Mouse (Mus musculus): ENCODE data around the gene Notch1. TPM values are rescaled to one million over a fixed set of nuclear protein-coding genes. Genes with fewer than 3 reads are reported as not detected.
A peak's percentile ranks its signal among the peaks of the same experiment; 100 is the strongest.

Notch1 gene
- polyA plus RNA-seq, 2 experiments: 1.7 to 2.1 TPM

DNA sequence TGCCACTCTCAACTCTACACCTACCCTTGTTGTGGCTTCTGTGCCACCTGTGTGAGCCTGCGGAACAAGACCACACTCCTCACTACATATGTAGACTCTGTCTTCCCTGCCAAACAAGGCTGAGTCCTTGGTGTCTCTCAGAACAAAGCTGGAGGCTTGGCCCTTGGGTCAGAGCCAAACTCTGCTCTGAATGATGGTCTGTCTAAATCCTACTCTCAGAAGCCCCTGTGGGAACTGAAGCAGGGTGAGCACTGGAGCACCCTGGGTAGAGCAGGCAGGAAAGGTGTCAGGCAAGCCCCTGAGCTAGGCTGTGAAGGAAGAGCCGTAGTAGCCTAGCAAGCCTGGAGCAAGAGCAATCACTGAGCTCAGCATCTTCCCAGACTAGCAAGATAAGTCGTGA, 33.7 kb upstream of the Notch1 start:
- no peaks in the 10 kb centered on the region for H3K36me3 ChIP-seq (replicated peaks; ENCODE audit: control insufficient read depth, insufficient read depth, low read depth)
- WGBS (ENCODE audit: insufficient replicate concordance): 45% methylated on average over 3 of the region's 3 CpGs
- no peak overlapping the region for H3K27ac ChIP-seq
- TF ChIP-seq CTCF (IDR thresholded peaks at IDR 0.05; ENCODE audit: low read depth) (no peak), EP300 (IDR thresholded peaks at IDR 0.05; ENCODE audit: low read depth) (no peak)
- ATAC-seq (ENCODE audit: insufficient read depth) (no peak), DNase-seq (ENCODE audit: low read depth in 3 of 3, low spot score in 3 of 3) (no peak)
- H3K9ac ChIP-seq (replicated peaks): no peak overlapping the region
- no peaks in the 10 kb centered on the region for H3K27me3 ChIP-seq (ENCODE audit: control insufficient read depth, insufficient read depth, low read length)
- H3K9me3 ChIP-seq (ENCODE audit: control insufficient read depth, low read length): no peaks in the 10 kb centered on the region
- peaks cover 2 to 21% of the 10 kb centered on the region in 2 experiments; a peak in 3 of 4 replicates for H3K4me1 ChIP-seq (replicated peaks; ENCODE audit: control insufficient read depth in 2 of 2, insufficient read depth in 2 of 2, low read length in 1 of 2)
- H3K4me3 ChIP-seq (ENCODE audit: insufficient read depth in 1 of 2, low read depth in 2 of 2, low read length in 2 of 2): no peak overlapping the region
- H3K4me2 ChIP-seq (ENCODE audit: low read depth): no peak overlapping the region

DNA sequence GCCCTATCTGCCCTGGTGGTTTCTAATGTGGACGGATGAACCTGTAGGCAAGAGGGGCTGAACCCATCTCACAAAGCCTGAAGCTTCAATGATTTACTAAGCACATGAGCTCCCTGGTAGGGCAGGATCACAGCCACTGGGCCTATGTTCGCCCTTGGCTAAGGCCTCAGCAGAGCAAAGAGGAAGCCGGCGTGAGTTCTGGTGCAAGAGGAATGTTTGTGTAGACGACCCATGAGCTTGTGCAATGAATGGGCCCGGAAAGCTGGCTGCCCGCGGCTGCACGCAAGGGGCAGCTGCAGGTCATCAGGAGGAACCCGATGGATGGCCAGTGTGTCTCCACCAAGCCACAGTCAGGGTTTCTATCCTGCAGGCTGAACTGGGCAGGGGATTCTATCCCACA, 33.3 kb upstream of the Notch1 start:
- H3K27ac ChIP-seq: no peak overlapping the region
- no peaks in the 10 kb centered on the region for H3K27me3 ChIP-seq (ENCODE audit: control insufficient read depth, insufficient read depth, low read length)
- H3K4me2 ChIP-seq (ENCODE audit: low read depth): no peak overlapping the region
- H3K4me1 ChIP-seq (replicated peaks; ENCODE audit: control insufficient read depth in 2 of 2, insufficient read depth in 2 of 2, low read length in 1 of 2): peaks cover 2 to 20% of the 10 kb centered on the region in 2 experiments; a peak in 3 of 4 replicates
- TF ChIP-seq CTCF (IDR thresholded peaks at IDR 0.05; ENCODE audit: low read depth): no peak
- TF ChIP-seq EP300 (IDR thresholded peaks at IDR 0.05; ENCODE audit: low read depth): no peak
- DNase-seq (ENCODE audit: low read depth in 3 of 3, low spot score in 3 of 3): no peak
- H3K9ac ChIP-seq (replicated peaks): no peak overlapping the region
- no peaks in the 10 kb centered on the region for H3K36me3 ChIP-seq (replicated peaks; ENCODE audit: control insufficient read depth, insufficient read depth, low read depth)
- 33% methylated on average over 10 of the region's 10 CpGs for WGBS (ENCODE audit: insufficient replicate concordance)
- no peaks in the 10 kb centered on the region for H3K9me3 ChIP-seq (ENCODE audit: control insufficient read depth, low read length)
- no peak overlapping the region for H3K4me3 ChIP-seq (ENCODE audit: insufficient read depth in 1 of 2, low read depth in 2 of 2, low read length in 2 of 2)
- ATAC-seq (ENCODE audit: insufficient read depth): no peak

DNA sequence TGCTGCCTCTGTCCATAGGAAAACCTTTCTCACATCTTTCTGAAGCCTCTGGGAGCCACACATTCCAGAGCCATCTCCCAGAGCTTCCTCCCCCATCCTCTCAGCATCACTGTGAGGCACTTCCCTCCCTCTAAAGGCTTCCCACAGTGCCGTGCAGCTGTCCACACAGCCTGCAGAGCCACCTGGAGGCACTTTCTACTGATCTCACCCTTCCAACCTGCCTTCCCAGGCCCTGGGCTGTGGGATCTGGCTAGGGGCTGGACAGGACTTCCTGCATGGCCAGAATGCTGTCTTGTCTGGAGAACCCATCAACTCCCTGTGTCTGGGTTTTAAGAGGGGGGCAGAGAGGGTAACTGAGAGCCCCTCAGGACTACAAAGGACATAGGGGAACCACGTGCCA, 31.0 kb upstream of the Notch1 start:
- Histone ChIP-seq H3K27ac (no peak overlapping the region), H3K9me3 (ENCODE audit: control insufficient read depth, low read length) (no peaks in the 10 kb centered on the region), H3K4me2 (ENCODE audit: low read depth) (no peak overlapping the region), H3K9ac (replicated peaks) (no peak overlapping the region), H3K4me3 (ENCODE audit: insufficient read depth in 1 of 2, low read depth in 2 of 2, low read length in 2 of 2) (no peak overlapping the region), H3K27me3 (ENCODE audit: control insufficient read depth, insufficient read depth, low read length) (no peaks in the 10 kb centered on the region), H3K4me1 (replicated peaks; ENCODE audit: control insufficient read depth in 2 of 2, insufficient read depth in 2 of 2, low read length in 1 of 2) (peaks cover 2 to 22% of the 10 kb centered on the region in 2 experiments; a peak in 3 of 4 replicates), H3K36me3 (replicated peaks; ENCODE audit: control insufficient read depth, insufficient read depth, low read depth) (no peaks in the 10 kb centered on the region)
- DNase-seq (ENCODE audit: low read depth in 3 of 3, low spot score in 3 of 3): no peak
- TF ChIP-seq CTCF (IDR thresholded peaks at IDR 0.05; ENCODE audit: low read depth) (peak; percentile 30; the same call in 1 of the 2 replicates), EP300 (IDR thresholded peaks at IDR 0.05; ENCODE audit: low read depth) (no peak)
- WGBS (ENCODE audit: insufficient replicate concordance): 23% methylated on average over 2 of the region's 2 CpGs
- no peak for ATAC-seq (ENCODE audit: insufficient read depth)

DNA sequence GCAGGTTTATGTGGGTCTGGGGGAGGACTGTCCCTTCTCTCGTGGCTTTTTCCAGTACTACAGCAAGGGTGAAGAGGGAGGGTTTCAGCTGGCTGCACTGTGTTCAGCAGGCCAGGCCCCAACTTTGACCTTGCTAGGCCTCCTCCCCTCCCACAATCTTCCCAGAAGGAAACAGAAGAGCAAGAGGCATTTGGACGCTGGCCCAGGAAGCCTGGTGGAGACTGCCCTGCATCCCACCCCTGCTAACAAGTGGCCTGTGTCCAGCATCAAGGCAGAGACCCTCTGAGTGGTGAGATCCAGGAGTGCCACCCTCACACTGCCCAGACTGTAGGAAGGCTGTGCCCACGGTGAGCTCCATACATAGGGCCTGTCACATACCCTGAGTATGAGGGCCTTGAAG, 27.8 kb upstream of the Notch1 start:
- TF ChIP-seq CTCF (IDR thresholded peaks at IDR 0.05; ENCODE audit: low read depth) (no peak), EP300 (IDR thresholded peaks at IDR 0.05; ENCODE audit: low read depth) (no peak)
- Histone ChIP-seq H3K4me1 (replicated peaks; ENCODE audit: control insufficient read depth in 2 of 2, insufficient read depth in 2 of 2, low read length in 1 of 2) (peaks cover 0 to 4% of the 10 kb centered on the region in 2 experiments; a peak in 2 of 4 replicates), H3K27ac (no peak overlapping the region), H3K27me3 (ENCODE audit: control insufficient read depth, insufficient read depth, low read length) (no peaks in the 10 kb centered on the region), H3K36me3 (replicated peaks; ENCODE audit: control insufficient read depth, insufficient read depth, low read depth) (no peaks in the 10 kb centered on the region), H3K4me3 (ENCODE audit: insufficient read depth in 1 of 2, low read depth in 2 of 2, low read length in 2 of 2) (no peak overlapping the region), H3K9me3 (ENCODE audit: control insufficient read depth, low read length) (no peaks in the 10 kb centered on the region), H3K4me2 (ENCODE audit: low read depth) (no peak overlapping the region), H3K9ac (replicated peaks) (no peak overlapping the region)
- WGBS (ENCODE audit: insufficient replicate concordance): 33% methylated on average over 3 of the region's 3 CpGs
- DNase-seq (ENCODE audit: low read depth in 3 of 3, low spot score in 3 of 3) (no peak), ATAC-seq (ENCODE audit: insufficient read depth) (no peak)

DNA sequence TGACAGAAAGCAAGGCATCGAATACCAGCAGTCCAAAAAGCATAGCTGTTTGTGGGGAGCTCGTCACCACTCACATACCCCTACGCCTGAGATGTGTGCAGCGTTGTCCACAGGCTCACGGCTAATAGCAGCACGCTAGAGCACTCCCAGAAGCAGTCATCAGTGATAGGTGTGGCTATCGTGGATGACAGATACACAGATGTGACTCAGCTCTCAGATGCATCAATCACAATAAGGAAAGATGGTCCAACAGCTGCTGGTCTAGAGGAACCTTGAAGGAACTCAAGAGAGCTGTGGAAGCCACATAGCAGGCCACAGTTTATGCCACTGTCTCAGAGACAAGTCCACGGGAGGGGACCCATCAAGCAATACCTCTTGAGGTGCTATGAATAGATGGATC, 27.3 kb upstream of the Notch1 start:
- WGBS (ENCODE audit: insufficient replicate concordance): 61% methylated on average over 8 of the region's 8 CpGs
- ATAC-seq (ENCODE audit: insufficient read depth): no peak

More for the DNA sequence above, 27.3 kb upstream of the Notch1 start:
- Histone ChIP-seq H3K27me3 (ENCODE audit: control insufficient read depth, insufficient read depth, low read length) (no peaks in the 10 kb centered on the region), H3K4me2 (ENCODE audit: low read depth) (no peak overlapping the region), H3K4me3 (ENCODE audit: insufficient read depth in 1 of 2, low read depth in 2 of 2, low read length in 2 of 2) (no peak overlapping the region), H3K27ac (no peak overlapping the region), H3K9ac (replicated peaks) (no peak overlapping the region), H3K9me3 (ENCODE audit: control insufficient read depth, low read length) (no peaks in the 10 kb centered on the region), H3K4me1 (replicated peaks; ENCODE audit: control insufficient read depth in 2 of 2, insufficient read depth in 2 of 2, low read length in 1 of 2) (peaks cover 0 to 2% of the 10 kb centered on the region in 2 experiments; a peak in 2 of 4 replicates), H3K36me3 (replicated peaks; ENCODE audit: control insufficient read depth, insufficient read depth, low read depth) (no peaks in the 10 kb centered on the region)
- TF ChIP-seq EP300 (IDR thresholded peaks at IDR 0.05; ENCODE audit: low read depth): no peak
- TF ChIP-seq CTCF (IDR thresholded peaks at IDR 0.05; ENCODE audit: low read depth): no peak
- no peak for DNase-seq (ENCODE audit: low read depth in 3 of 3, low spot score in 3 of 3)

Data from liver, embryonic 14.5 days (tissue).